Mouse (Mus musculus) stomach, embryonic 15.5 days (tissue): ENCODE measurements around the gene Cilp. TPM values are rescaled to one million over a fixed set of nuclear protein-coding genes. Genes with fewer than 3 reads are reported as not detected.
"Not testable (repeated sequence)": the region's sequence is repeated elsewhere in the genome, so short reads cannot be mapped to it uniquely, and the experiment has no call there.

Source experiments
- ATAC-seq: fragments of 200-750 bp; cut with Nextera tagmentation; 2 replicates; pipeline ENCODE4 v1.8.0; 2017; ENCODE audit warnings: low read depth, moderate number of reproducible peaks, moderate TSS enrichment; ENCODE audit not compliant: insufficient read depth, low FRiP score
- H3K27ac ChIP-seq: fragments of 300-500 bp; sonication (generic); 2 replicates; pipeline ENCODE4 v1.5.1; 2015; ENCODE audit warnings: mild to moderate bottlenecking, inconsistent platforms
- H3K27me3 ChIP-seq: fragments of 300-500 bp; sonication (generic); replicated peaks from 2 replicates; pipeline ENCODE4 v1.6.1; 2015; ENCODE audit warnings: inconsistent platforms
- H3K36me3 ChIP-seq: fragments of 300-500 bp; sonication (generic); 2 replicates; pipeline ENCODE4 v1.6.1; 2015; ENCODE audit warnings: inconsistent platforms
- H3K4me1 ChIP-seq: fragments of 300-500 bp; sonication (generic); 2 replicates; pipeline ENCODE4 v1.6.1; 2015; ENCODE audit warnings: inconsistent platforms
- H3K4me2 ChIP-seq: fragments of 300-500 bp; sonication (generic); 2 replicates; pipeline ENCODE4 v1.6.1; 2015; ENCODE audit warnings: mild to moderate bottlenecking, inconsistent platforms
- H3K4me3 ChIP-seq: fragments of 300-500 bp; sonication (generic); replicated peaks from 2 replicates; pipeline ENCODE4 v1.5.1; 2015; ENCODE audit warnings: inconsistent platforms
- H3K9ac ChIP-seq: fragments of 300-500 bp; sonication (generic); 2 replicates; pipeline ENCODE4 v1.6.1; 2015; ENCODE audit warnings: inconsistent platforms
- H3K9me3 ChIP-seq: fragments of 300-500 bp; sonication (generic); 2 replicates; pipeline ENCODE4 v1.6.1; 2016; ENCODE audit warnings: inconsistent platforms
- WGBS: fragments of 180-500 bp; shearing (Covaris S2); methylation state at CpG from one replicate; pipeline ENCODE4 v1.1.7; 2015; 5-methylcytosine and 5-hydroxymethylcytosine counted together
- polyA plus RNA-seq: library from polyadenylated mRNA; unstranded; fragments of >200 nt; fragmentation: Nextera tagmentation; extraction: Ambion mirVana; gene quantifications from 2 replicates; pipeline ENCODE4 v1.2.1, GENCODE M21; 2015

Gene Cilp
- polyA plus RNA-seq, 1 experiment from 2014 or later, result 0.82 TPM

DNA sequence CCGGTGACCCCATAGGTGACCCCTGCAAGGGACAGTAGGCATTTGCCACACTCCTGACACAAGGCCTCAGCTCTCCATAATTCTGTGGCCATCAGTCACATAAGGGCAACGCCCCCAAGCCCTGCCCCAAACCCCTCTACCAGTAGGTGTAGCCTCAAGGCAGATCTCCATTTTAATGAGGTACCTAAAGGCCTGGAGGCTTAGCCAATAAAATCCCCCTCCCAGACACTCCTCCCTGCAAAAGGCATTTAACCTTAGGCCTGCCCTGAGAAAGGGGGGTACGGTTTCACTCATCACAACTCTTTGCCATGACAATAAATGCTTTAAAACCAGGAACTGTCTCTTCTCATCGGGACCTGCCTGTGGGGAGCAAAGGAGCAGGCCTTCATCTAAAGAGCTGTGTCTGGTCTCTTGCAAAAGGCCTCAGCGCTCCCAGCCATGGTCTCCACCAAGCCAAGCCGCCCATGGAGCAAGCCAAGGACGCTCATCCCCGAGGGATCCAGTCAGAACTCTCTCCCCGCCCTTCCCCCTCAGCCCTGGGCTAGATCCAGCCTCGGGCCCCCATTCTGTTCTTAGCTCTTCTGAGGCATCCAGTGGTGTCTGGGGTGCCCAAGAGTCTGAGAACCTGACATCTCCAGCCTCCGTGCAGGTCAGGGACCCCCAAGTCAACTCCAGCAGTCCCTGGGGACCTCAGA lies 8.9 kb upstream of the Cilp start:
- Histone ChIP-seq H3K4me1 (no peaks in the 10 kb centered on the region), H3K4me3 (no peak overlapping the region), H3K27ac (no peak overlapping the region), H3K36me3 (no peaks in the 10 kb centered on the region), H3K4me2 (no peak overlapping the region), H3K9ac (no peak overlapping the region), H3K27me3 (no peaks in the 10 kb centered on the region), H3K9me3 (no peaks in the 10 kb centered on the region)
- ATAC-seq, result no peak
- WGBS, result 74% methylated on average over 11 of the region's 11 CpGs

DNA sequence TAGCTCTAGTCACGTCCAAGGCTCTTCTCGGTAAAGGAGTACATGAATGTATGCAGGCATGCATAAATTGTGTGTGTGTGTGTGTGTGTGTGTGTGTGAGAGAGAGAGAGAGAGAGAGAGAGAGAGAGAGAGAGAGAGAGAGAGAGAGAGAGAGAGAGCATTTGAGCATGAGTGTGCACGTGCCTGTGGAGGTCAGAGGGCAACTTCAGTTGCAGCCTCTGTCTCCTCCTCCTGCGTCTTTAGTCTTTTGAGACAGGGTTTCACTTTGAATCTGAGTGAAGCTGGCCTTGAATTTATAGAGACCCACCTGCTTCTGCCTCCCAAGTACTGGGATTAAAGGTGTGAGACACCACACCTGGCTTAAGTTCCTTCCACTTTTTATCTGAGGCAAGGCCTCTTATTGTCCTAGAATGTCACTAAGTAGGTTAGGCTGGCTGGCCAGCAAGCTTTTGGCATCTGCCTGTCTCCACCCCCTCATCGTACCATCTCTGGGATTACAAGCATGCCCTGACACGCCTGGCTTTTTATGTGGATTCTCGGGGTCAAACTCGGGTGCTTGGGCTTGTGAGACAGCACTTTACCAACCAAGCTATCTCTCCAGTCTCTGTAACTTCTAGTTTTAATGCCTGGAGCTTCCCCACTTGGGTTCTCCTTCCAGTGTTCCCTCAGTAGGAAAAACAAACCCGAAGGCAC lies 7.6 kb upstream of the Cilp start:
- no peak overlapping the region for H3K9ac ChIP-seq
- WGBS, result 72% methylated on average over 9 of the region's 9 CpGs
- no peak for ATAC-seq
- H3K27ac ChIP-seq, result no peak overlapping the region
- no peak overlapping the region for H3K4me2 ChIP-seq
- no peaks in the 10 kb centered on the region for H3K4me1 ChIP-seq
- no peaks in the 10 kb centered on the region for H3K36me3 ChIP-seq
- no peak overlapping the region for H3K4me3 ChIP-seq
- no peaks in the 10 kb centered on the region for H3K9me3 ChIP-seq
- H3K27me3 ChIP-seq, result no peaks in the 10 kb centered on the region

DNA sequence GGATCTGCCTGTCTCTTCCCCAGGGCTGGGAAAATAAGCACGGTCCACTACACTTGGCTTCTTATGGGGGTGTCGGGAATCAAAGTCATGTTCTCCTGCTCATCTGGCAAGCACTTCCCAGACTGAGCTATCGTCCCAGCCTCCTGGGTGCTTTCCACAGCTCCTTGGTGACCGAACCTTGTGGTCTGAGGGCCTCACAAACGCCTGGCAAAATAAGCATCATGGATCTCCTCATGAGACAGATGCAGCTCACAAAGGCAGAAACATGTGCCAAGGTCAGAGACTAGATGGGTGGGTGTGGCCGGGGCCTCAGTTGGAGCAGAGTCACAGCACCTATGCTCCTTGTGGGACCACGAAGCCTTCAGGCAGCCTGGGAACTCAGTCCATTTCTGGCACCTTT lies 5.6 kb upstream of the Cilp start:
- H3K4me1 ChIP-seq, result no peaks in the 10 kb centered on the region
- no peaks in the 10 kb centered on the region for H3K27me3 ChIP-seq
- no peak overlapping the region for H3K4me2 ChIP-seq
- ATAC-seq, result no peak
- WGBS, result 75% methylated on average over 7 of the region's 7 CpGs
- H3K4me3 ChIP-seq, result no peak overlapping the region
- H3K27ac ChIP-seq, result no peak overlapping the region
- no peak overlapping the region for H3K9ac ChIP-seq
- H3K9me3 ChIP-seq, result no peaks in the 10 kb centered on the region
- H3K36me3 ChIP-seq, result no peaks in the 10 kb centered on the region

DNA sequence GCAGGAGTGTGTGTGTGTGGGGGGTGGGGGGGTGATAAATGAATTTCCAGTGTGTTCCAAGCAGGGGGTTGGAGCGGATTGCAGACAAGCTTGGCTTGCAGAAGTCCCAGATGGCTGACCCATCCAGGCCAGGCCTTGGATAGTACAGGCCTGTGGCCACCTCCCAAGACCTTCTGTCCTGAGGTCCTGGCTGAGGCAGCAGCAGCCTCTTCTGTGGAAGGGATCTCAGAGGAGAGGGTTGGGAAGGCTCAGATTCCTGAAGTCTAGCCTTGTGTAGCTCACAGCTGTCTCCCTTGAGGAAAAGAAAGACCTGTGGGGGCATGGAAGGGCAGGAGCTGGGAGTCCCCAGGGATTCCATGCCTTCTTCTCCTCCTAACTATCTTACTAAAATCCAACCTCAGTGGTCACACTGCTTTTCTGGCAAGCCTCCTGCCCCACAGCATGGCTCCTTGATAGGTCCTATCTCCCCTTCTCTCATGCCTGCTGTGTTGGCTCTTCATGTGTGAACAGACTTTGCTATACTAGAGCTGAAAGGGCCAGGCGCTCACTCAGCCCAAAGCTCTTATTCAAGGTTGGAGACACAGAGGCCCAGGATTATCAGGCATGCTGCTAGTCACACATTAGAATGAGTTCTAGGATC lies 3.3 kb upstream of the Cilp start:
- Histone ChIP-seq H3K4me3 (no peak overlapping the region), H3K36me3 (no peaks in the 10 kb centered on the region), H3K27ac (no peak overlapping the region), H3K4me1 (no peaks in the 10 kb centered on the region), H3K9me3 (no peaks in the 10 kb centered on the region), H3K9ac (no peak overlapping the region), H3K4me2 (no peak overlapping the region), H3K27me3 (no peaks in the 10 kb centered on the region)
- WGBS, result 91% methylated on average over 2 of the region's 2 CpGs
- no peak for ATAC-seq

DNA sequence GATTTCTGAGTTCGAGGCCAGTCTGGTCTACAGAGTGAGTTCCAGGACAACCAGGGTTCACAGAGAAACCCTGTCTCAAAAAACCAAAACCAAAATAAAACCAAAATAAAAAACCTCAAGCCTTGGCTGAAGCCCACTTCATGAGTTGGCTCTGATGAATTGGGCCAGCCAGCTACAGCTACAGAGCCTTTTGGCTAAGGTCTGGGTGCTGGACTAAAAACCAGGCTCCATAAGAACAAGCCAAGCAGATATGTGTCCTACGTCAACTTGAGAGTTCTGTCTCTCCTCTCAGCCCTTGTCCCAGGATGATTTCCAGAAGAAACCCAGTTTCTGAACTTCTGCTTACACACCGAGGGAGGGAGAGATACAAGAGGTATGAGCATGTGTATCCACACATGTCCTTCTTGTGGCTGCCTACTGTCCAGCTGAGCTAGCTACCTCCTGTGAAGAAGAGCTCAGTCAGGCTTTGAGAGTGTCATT lies 2.3 kb upstream of the Cilp start:
- Histone ChIP-seq H3K27ac (no peak overlapping the region), H3K36me3 (no peaks in the 10 kb centered on the region), H3K4me3 (no peak overlapping the region), H3K9me3 (no peaks in the 10 kb centered on the region), H3K4me1 (no peaks in the 10 kb centered on the region), H3K4me2 (no peak overlapping the region), H3K27me3 (no peaks in the 10 kb centered on the region), H3K9ac (no peak overlapping the region)
- ATAC-seq, result no peak
- WGBS, result 82% methylated on average over 3 of the region's 3 CpGs

DNA sequence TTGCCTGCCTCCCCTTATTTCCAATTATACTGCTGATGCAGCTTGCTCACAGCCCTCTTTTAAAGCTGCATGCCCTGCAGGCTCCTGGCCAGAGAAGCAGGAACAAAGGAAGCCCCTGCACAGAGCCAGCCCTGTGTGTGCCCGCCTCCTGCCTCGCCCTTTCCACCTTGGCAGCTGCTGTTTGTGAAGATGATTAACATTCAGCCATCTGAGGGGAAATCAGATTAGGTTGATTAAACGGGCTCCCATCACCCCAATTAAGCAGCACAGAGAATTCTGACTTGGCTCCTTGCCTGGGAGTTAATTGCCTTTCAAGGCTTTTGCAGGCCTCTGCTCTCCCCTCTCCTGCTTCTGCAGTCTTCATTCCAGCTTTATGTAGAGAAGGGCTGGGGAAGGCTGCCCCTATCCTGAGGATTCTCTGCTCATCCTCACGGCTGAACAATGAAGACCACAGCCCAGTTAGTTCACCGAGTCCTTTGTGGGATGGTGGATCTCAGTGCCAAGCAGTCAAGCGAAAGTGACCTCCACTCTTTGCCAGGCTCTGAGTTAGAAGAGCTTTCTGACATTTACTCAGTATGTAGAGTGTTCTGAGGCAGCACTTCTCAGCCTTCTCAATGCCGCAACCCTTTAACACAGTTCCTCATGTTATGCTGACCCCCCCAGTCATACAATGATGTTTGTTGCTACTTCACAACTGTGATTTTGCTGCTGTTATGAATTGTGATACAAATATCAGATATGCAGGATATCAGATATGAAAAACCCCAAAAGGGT lies 2.9 kb downstream of the Cilp start:
- H3K36me3 ChIP-seq, result no peaks in the 10 kb centered on the region
- H3K9ac ChIP-seq, result no peak overlapping the region
- no peaks in the 10 kb centered on the region for H3K9me3 ChIP-seq
- H3K4me2 ChIP-seq, result no peak overlapping the region
- H3K27ac ChIP-seq, result 0 out of 2 replicates have a peak overlapping the region, but pooled peaks have one; percentile 2
- peak; percentile 53; the same call in 1 of the 2 replicates for ATAC-seq
- 48% methylated on average over 7 of the region's 7 CpGs for WGBS
- no peaks in the 10 kb centered on the region for H3K27me3 ChIP-seq
- H3K4me1 ChIP-seq, result no peaks in the 10 kb centered on the region
- H3K4me3 ChIP-seq, result no peak overlapping the region

DNA sequence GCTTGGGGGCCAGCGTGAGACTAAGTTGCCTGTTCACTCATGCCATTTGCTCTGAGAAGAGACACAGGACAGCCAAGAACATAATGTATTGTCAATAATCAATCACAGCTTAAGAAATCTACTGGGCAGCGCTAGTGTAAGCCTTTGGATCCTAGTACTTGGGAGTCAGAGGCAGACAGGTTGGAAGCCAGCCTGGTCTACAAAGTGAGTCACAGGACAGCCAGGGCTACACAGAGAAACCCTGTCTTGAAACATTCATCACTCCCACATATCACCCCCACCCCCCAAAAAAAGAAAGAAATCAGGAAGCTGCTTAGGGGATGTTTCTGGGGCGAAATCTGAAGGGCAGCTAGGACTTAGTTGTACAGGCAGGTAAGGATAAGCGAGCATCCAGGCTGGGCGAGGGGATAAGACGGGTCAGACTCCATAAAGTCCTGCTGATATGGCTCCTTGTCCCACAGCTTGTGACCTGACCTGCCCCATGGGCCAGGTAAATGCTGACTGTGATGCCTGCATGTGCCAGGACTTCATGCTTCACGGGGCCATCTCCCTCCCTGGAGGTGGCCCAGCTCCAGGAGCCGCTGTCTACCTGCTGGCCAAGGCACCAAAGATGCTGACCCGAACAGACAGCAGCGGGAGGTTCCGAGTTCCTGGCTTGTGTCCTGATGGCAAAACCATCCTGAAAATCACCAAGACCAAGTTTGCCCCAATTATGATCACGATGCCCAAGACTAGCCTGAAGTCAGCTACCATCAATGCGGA lies 8.2 kb downstream of the Cilp start:
- Histone ChIP-seq H3K4me3 (no peak overlapping the region), H3K9me3 (no peaks in the 10 kb centered on the region), H3K27ac (no peak overlapping the region), H3K9ac (no peak overlapping the region), H3K4me2 (no peak overlapping the region), H3K4me1 (no peaks in the 10 kb centered on the region), H3K27me3 (no peaks in the 10 kb centered on the region), H3K36me3 (no peaks in the 10 kb centered on the region)
- ATAC-seq, result no peak
- WGBS, result 85% methylated on average over 13 of the region's 13 CpGs

DNA sequence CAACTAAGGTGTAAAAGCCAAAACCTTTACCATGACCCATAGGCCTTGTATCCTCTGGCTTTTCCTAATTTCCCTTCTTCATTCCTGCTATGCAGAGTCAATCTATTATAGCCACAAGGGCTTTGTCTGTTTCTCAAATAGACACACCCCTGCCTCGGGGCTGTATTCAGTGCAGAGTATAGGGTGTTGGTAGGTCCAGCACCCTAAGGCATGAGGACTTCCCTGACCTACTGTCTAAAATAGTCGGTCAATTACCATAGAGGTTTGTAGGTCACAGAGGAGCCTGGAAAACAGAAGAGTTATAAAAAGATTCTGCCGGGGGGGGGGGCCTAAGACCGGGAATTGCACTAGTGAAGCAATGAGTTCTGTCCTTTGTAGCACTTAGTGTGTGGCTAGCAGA lies 8.9 kb downstream of the Cilp start:
- Histone ChIP-seq H3K27ac (no peak overlapping the region), H3K4me1 (no peaks in the 10 kb centered on the region), H3K9me3 (no peaks in the 10 kb centered on the region), H3K4me3 (no peak overlapping the region), H3K9ac (no peak overlapping the region), H3K36me3 (no peaks in the 10 kb centered on the region), H3K4me2 (no peak overlapping the region), H3K27me3 (no peaks in the 10 kb centered on the region)
- no peak for ATAC-seq
- WGBS, result 67% methylated on average over 4 of the region's 4 CpGs

DNA sequence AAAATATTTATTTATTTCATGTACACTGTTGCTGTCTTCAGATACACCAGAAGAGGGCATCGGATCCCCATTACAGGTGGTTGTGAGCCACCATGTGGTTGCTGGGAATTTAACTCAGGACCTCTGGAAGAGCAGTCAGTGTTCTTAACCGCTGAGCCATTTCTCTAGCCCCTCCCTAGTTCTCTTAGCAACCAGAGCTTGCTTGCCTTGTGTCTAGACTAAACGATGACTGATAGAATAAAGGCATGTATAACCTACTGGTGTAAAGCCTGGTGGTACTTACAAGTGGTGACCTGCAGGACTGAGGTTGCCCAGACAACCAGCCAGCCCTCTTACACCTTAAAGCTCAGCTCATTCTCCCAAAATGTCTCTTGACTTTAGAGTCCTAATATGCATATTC lies 9.9 kb downstream of the Cilp start:
- H3K4me3 ChIP-seq, H3K36me3 ChIP-seq, H3K27ac ChIP-seq, H3K9ac ChIP-seq, H3K27me3 ChIP-seq, H3K4me2 ChIP-seq, H3K4me1 ChIP-seq, ATAC-seq, H3K9me3 ChIP-seq: not testable (repeated sequence)
- WGBS, result 69% methylated on average over 3 of the region's 3 CpGs

DNA sequence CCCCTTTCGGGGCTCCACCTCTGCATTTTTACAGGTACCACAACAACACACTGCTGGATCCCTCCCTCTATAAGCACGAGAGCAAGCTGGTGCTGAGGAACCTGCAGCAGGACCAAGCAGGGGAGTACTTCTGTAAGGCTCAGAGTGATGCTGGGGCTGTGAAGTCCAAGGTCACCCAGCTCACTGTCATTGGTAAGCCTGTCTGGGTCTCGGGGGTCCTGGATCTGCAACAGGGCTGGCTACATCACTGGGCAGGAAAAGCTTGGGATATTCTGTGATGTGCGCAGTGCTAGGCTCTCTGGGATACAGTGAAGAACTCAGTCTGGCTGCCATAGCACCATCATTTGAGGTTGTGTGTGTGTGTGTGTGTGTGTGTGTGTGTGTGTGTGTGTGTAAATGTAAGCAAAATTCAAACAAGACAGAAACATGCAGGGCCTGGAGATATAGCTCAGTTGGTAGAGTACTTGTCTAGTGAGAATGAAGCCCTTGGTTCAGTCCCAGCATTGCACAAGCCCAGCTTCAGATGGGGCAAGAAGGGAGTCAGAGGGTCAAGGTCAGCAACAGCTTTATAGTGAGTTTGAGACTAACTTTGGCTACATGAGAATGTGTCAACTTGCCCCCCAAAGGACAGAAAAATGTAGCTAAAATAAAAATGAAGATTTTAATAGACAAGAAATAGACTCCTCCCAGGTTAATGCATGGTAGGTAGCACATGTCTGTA lies 11.0 kb downstream of the Cilp start:
- 80% methylated on average over 4 of the region's 4 CpGs for WGBS
- no peak for ATAC-seq

More for the DNA sequence above, 11.0 kb downstream of the Cilp start:
- Histone ChIP-seq H3K9me3 (no peaks in the 10 kb centered on the region), H3K27ac (no peak overlapping the region), H3K27me3 (no peaks in the 10 kb centered on the region), H3K9ac (no peak overlapping the region), H3K4me2 (no peak overlapping the region), H3K4me3 (no peak overlapping the region), H3K4me1 (no peaks in the 10 kb centered on the region), H3K36me3 (no peaks in the 10 kb centered on the region)
